Mouse (Mus musculus): ENCODE measurements around the gene Trex1. TPM values are rescaled to one million over a fixed set of nuclear protein-coding genes. Genes with fewer than 3 reads are reported as not detected.

Gene Trex1
- polyA plus RNA-seq, 1 experiment, result 83.7 TPM

- TF ChIP-seq POLR2A (IDR thresholded peaks at IDR 0.05; ENCODE audit: borderline replicate concordance, extremely low read depth, low read depth, low read length), result 0 out of 2 replicates have a peak, but pooled peaks have one; percentile 28
- TF ChIP-seq CTCF (IDR thresholded peaks at IDR 0.05; ENCODE audit: insufficient read depth, low read length), result no peak
- Histone ChIP-seq H3K4me3 (replicated peaks; ENCODE audit: extremely low read depth, low read depth, low read length) (peak overlapping the region; percentile 57), H3K4me1 (ENCODE audit: control insufficient read depth, insufficient read depth, low read length) (peaks cover 18% of the 10 kb centered on the region)
- under 1% methylated on average over 7 of the region's 7 CpGs for WGBS
- peak; percentile 56 for DNase-seq
Observed at GRCm38 (mm10) chr9:109054712-109055111, 4.8 kb downstream of the Trex1 start.

- 64% methylated on average over 6 of the region's 6 CpGs for WGBS
- Histone ChIP-seq H3K4me1 (ENCODE audit: control insufficient read depth, insufficient read depth, low read length) (peaks cover 16% of the 10 kb centered on the region), H3K4me3 (replicated peaks; ENCODE audit: extremely low read depth, low read depth, low read length) (no peak overlapping the region)
- TF ChIP-seq POLR2A (IDR thresholded peaks at IDR 0.05; ENCODE audit: borderline replicate concordance, extremely low read depth, low read depth, low read length) (no peak), CTCF (IDR thresholded peaks at IDR 0.05; ENCODE audit: insufficient read depth, low read length) (no peak)
- no peak for DNase-seq
Observed at GRCm38 (mm10) chr9:109053851-109054250, 5.7 kb downstream of the Trex1 start.

- 75% methylated on average over 3 of the region's 3 CpGs for WGBS
Observed at GRCm38 (mm10) chr9:109053366-109053765, 6.2 kb downstream of the Trex1 start.

GRCm38 (mm10) chr9:109052490-109053260, 6.9 kb downstream of the Trex1 start:
- TF ChIP-seq POLR2A (IDR thresholded peaks at IDR 0.05; ENCODE audit: borderline replicate concordance, extremely low read depth, low read depth, low read length), result 0 out of 2 replicates have a peak, but pooled peaks have one; percentile 21
- no peak for TF ChIP-seq CTCF (IDR thresholded peaks at IDR 0.05; ENCODE audit: insufficient read depth, low read length)
- DNase-seq, result no peak
- Histone ChIP-seq H3K4me3 (replicated peaks; ENCODE audit: extremely low read depth, low read depth, low read length) (peak overlapping the region; percentile 45), H3K4me1 (ENCODE audit: control insufficient read depth, insufficient read depth, low read length) (peaks cover 4% of the 10 kb centered on the region)
- 81% methylated on average over 9 of the region's 9 CpGs for WGBS

More at GRCm38 (mm10) chr9:109053366-109053765, 6.2 kb downstream of the Trex1 start:
- DNase-seq, result no peak
- no peak overlapping the region for H3K4me3 ChIP-seq (replicated peaks; ENCODE audit: extremely low read depth, low read depth, low read length)
- peaks cover 11% of the 10 kb centered on the region for H3K4me1 ChIP-seq (ENCODE audit: control insufficient read depth, insufficient read depth, low read length)
- no peak for TF ChIP-seq CTCF (IDR thresholded peaks at IDR 0.05; ENCODE audit: insufficient read depth, low read length)

GRCm38 (mm10) chr9:109051651-109052489, 7.7 kb downstream of the Trex1 start:
- Histone ChIP-seq H3K4me1 (ENCODE audit: control insufficient read depth, insufficient read depth, low read length) (peaks cover 4% of the 10 kb centered on the region), H3K4me3 (replicated peaks; ENCODE audit: extremely low read depth, low read depth, low read length) (peak overlapping the region; percentile 62)
- WGBS, result 83% methylated on average over 10 of the region's 10 CpGs
- TF ChIP-seq POLR2A (IDR thresholded peaks at IDR 0.05; ENCODE audit: borderline replicate concordance, extremely low read depth, low read depth, low read length), result 0 out of 2 replicates have a peak, but pooled peaks have one; percentile 19
- TF ChIP-seq CTCF (IDR thresholded peaks at IDR 0.05; ENCODE audit: insufficient read depth, low read length), result no peak
- no peak for DNase-seq

- TF ChIP-seq POLR2A (IDR thresholded peaks at IDR 0.05; ENCODE audit: borderline replicate concordance, extremely low read depth, low read depth, low read length) (no peak), CTCF (IDR thresholded peaks at IDR 0.05; ENCODE audit: insufficient read depth, low read length) (no peak)
- H3K4me1 ChIP-seq (ENCODE audit: control insufficient read depth, insufficient read depth, low read length), result peaks cover 6% of the 10 kb centered on the region
- no peak for DNase-seq
- WGBS, result 78% methylated on average over 13 of the region's 13 CpGs
- H3K4me3 ChIP-seq (replicated peaks; ENCODE audit: extremely low read depth, low read depth, low read length), result peak overlapping the region; percentile 62
Observed at GRCm38 (mm10) chr9:109051011-109051501, 8.5 kb downstream of the Trex1 start.

GRCm38 (mm10) chr9:109050674-109050997, 8.9 kb downstream of the Trex1 start:
- no peak for DNase-seq
- Histone ChIP-seq H3K4me3 (replicated peaks; ENCODE audit: extremely low read depth, low read depth, low read length) (no peak overlapping the region), H3K4me1 (ENCODE audit: control insufficient read depth, insufficient read depth, low read length) (peaks cover 6% of the 10 kb centered on the region)
- 67% methylated on average over 3 of the region's 3 CpGs for WGBS
- TF ChIP-seq POLR2A (IDR thresholded peaks at IDR 0.05; ENCODE audit: borderline replicate concordance, extremely low read depth, low read depth, low read length), result no peak
- no peak for TF ChIP-seq CTCF (IDR thresholded peaks at IDR 0.05; ENCODE audit: insufficient read depth, low read length)

GRCm38 (mm10) chr9:109049996-109050673, 9.4 kb downstream of the Trex1 start:
- WGBS, result 85% methylated on average over 9 of the region's 9 CpGs
- TF ChIP-seq CTCF (IDR thresholded peaks at IDR 0.05; ENCODE audit: insufficient read depth, low read length) (no peak), POLR2A (IDR thresholded peaks at IDR 0.05; ENCODE audit: borderline replicate concordance, extremely low read depth, low read depth, low read length) (no peak)
- H3K4me1 ChIP-seq (ENCODE audit: control insufficient read depth, insufficient read depth, low read length), result peaks cover 6% of the 10 kb centered on the region
- H3K4me3 ChIP-seq (replicated peaks; ENCODE audit: extremely low read depth, low read depth, low read length), result no peak overlapping the region
- no peak for DNase-seq

- no peak for TF ChIP-seq POLR2A (IDR thresholded peaks at IDR 0.05; ENCODE audit: borderline replicate concordance, extremely low read depth, low read depth, low read length)
- no peak for TF ChIP-seq CTCF (IDR thresholded peaks at IDR 0.05; ENCODE audit: insufficient read depth, low read length)
- 68% methylated on average over 7 of the region's 7 CpGs for WGBS
- no peak for DNase-seq
- Histone ChIP-seq H3K4me3 (replicated peaks; ENCODE audit: extremely low read depth, low read depth, low read length) (no peak overlapping the region), H3K4me1 (ENCODE audit: control insufficient read depth, insufficient read depth, low read length) (peaks cover 3% of the 10 kb centered on the region)
Observed at GRCm38 (mm10) chr9:109049316-109049715, 10.2 kb downstream of the Trex1 start.
